Mouse (Mus musculus) B cell, adult 67 days (primary cell): Measurements from ENCODE around the gene Slc22a29. TPM values are rescaled to one million over a fixed set of nuclear protein-coding genes. Genes with fewer than 3 reads are reported as not detected.

Experiments
- total RNA-seq, 2 experiments: library from RNA; stranded (reverse); gene quantifications; 4 replicates each; pipeline ENCODE4 v1.2.4; 2023

Gene Slc22a29
- not detected for total RNA-seq

GRCm38 (mm10) chr19:8218800-8219199 is at the start of gene Slc22a29:
Gene Slc22a29 (minus strand): TSS chr19:8218900.

GRCm38 (mm10) chr19:8131881-8132280 is 86.8 kb downstream of the Slc22a29 start, which contains the start of gene Slc22a28:
Gene Slc22a28 (minus strand): TSS chr19:8131982.

Other genes starting within 250 kb of the Slc22a29 start
- gene Slc22a28, start 86.9 kb downstream of the Slc22a29 start, total RNA-seq, result not detected
- gene Slc22a30, start 186.2 kb upstream of the Slc22a29 start, total RNA-seq, result not detected